Mouse (Mus musculus): ENCODE results near the gene A130010J15Rik. TPM values are rescaled to one million over a fixed set of nuclear protein-coding genes. Genes with fewer than 3 reads are reported as not detected.

Gene A130010J15Rik
- polyA plus RNA-seq, 1 experiment from 2014 or later, result 7.7 TPM

DNA sequence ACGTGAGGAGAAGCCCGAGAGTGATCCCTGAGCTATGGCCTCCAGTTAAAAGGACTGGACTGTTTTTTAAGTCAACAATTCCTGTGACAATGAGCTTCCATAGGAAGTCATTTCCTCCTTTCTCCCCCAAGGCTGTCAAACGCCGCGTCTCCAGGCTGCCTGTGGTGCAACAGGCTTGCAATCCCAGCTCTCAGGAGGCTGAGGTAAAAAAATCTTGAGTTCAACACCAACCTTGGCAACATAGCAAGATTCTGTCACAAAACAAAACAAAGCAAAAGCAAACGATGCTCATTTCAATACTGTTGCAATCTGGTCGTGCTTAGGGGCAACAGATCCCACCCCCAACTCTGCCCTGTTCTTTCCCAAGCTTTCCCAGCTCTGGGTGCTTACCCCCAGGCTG lies 29.8 kb upstream of the A130010J15Rik start:
- Histone ChIP-seq H3K9me3 (replicated peaks) (no peaks in the 10 kb centered on the region), H3K36me3 (no peaks in the 10 kb centered on the region), H3K4me3 (no peak overlapping the region), H3K27ac (no peak overlapping the region), H3K4me1 (no peaks in the 10 kb centered on the region), H3K9ac (no peak overlapping the region), H3K27me3 (replicated peaks) (peaks cover 17% of the 10 kb centered on the region; the same call in 1 of the 2 replicates), H3K4me2 (no peak overlapping the region)
- ATAC-seq, result no peak
- WGBS (ENCODE audit: insufficient replicate concordance), result 39% methylated on average over 7 of the region's 7 CpGs

DNA sequence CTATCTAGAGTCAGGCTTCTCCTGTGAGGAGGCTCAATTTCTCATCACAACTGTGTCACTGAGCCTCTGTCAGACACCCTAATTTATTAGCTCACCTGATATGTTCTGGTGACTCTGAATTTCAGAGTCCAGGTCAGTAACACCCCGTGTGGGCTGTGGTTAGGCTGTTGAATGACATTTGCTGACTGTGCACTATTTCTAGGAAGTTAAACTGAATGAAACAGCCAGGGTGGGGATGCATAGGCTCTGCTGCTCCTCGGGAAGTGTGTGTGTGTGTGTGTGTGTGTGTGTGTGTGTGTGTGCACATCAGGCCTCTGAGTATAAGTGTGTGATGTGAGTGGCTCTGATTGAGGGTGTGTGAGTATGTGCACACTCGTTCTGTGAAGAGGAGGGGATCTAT lies 29.2 kb upstream of the A130010J15Rik start:
- no peaks in the 10 kb centered on the region for H3K36me3 ChIP-seq
- H3K27ac ChIP-seq, result no peak overlapping the region
- 9% methylated on average over 3 of the region's 3 CpGs for WGBS (ENCODE audit: insufficient replicate concordance)
- no peak overlapping the region for H3K9ac ChIP-seq
- peaks cover 17% of the 10 kb centered on the region; the same call in 1 of the 2 replicates for H3K27me3 ChIP-seq (replicated peaks)
- H3K4me1 ChIP-seq, result no peaks in the 10 kb centered on the region
- no peaks in the 10 kb centered on the region for H3K9me3 ChIP-seq (replicated peaks)
- ATAC-seq, result no peak
- no peak overlapping the region for H3K4me2 ChIP-seq
- H3K4me3 ChIP-seq, result no peak overlapping the region

DNA sequence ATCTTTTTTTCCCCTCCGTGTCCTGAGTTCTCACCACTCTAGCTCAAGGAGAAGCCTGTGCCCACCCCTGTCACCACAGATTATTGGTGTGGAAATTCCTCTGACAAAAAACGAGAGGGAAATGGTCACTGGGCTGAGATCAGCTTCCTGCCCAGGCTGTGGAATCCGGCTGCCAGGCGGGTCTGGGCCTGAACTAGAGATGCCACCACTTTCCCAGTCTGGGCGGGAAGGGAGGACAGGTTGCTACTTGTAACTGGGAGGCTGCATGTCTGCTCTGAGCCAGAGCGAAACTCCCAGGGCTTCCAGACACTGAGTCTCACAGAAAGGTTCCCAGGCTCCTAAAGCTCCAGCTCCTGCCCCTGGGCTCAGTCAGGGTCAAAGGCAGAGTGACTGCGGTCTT lies 26.7 kb upstream of the A130010J15Rik start:
- H3K4me2 ChIP-seq, result no peak overlapping the region
- 59% methylated on average over 7 of the region's 7 CpGs for WGBS (ENCODE audit: insufficient replicate concordance)
- no peak overlapping the region for H3K27ac ChIP-seq
- H3K9me3 ChIP-seq (replicated peaks), result no peaks in the 10 kb centered on the region
- no peaks in the 10 kb centered on the region for H3K36me3 ChIP-seq
- ATAC-seq, result no peak
- H3K27me3 ChIP-seq (replicated peaks), result peaks cover 10% of the 10 kb centered on the region; the same call in 1 of the 2 replicates
- no peak overlapping the region for H3K9ac ChIP-seq
- H3K4me1 ChIP-seq, result no peaks in the 10 kb centered on the region
- no peak overlapping the region for H3K4me3 ChIP-seq

DNA sequence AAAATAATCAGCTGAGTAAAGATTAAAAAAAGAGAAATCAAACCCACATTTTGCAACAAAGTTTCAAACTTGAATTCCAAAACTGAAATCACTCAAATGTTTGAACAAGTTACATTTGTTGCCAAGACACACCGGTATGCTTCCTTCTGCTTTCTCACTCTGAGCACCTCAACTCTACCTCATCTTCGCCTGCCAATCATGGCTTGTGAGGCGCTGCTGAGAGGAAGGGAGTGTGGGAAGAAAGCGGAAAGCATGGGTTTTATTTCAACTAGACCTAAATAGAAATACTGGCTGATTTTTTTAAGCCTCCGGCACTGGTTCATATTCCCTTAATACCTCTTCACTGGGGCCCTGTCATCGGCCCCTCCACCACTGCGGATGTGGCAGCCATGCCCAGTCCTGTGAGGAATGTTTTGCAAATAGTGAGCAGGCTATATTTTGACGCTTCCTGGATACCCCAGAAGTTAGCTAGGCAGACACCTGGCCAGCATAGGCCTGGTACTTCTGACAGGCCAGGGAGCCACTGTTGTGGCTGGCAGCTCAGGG lies 25.3 kb upstream of the A130010J15Rik start:
- Histone ChIP-seq H3K4me1 (no peaks in the 10 kb centered on the region), H3K4me2 (no peak overlapping the region), H3K9me3 (replicated peaks) (no peaks in the 10 kb centered on the region), H3K4me3 (no peak overlapping the region), H3K27me3 (replicated peaks) (peaks cover 7% of the 10 kb centered on the region; the same call in 1 of the 2 replicates), H3K27ac (no peak overlapping the region), H3K36me3 (no peaks in the 10 kb centered on the region), H3K9ac (no peak overlapping the region)
- no peak for ATAC-seq
- 60% methylated on average over 8 of the region's 8 CpGs for WGBS (ENCODE audit: insufficient replicate concordance)

DNA sequence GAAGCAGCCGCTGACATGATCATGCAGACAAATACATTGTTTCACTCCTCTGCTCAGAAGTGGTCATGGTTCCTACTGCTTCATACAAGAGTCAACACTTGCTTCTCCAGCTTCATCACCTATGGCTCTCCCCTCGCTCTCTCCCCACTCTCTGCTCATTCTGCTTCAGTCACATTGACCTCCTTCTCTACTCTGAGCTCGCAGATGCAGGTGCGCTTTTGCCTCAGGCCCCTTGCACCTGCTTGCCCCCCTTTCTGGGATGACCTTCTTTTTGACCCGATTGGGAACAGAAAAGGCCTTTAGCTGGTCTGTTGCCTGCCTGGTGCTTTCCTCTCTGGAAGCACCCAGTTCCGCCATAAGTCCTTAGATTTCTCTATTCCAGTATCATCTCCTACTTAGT lies 23.3 kb upstream of the A130010J15Rik start:
- H3K9ac ChIP-seq, result no peak overlapping the region
- H3K36me3 ChIP-seq, result no peaks in the 10 kb centered on the region
- no peaks in the 10 kb centered on the region for H3K4me1 ChIP-seq
- no peak for ATAC-seq
- no peak overlapping the region for H3K4me3 ChIP-seq
- peaks cover 13% of the 10 kb centered on the region for H3K27me3 ChIP-seq (replicated peaks)
- 67% methylated on average over 6 of the region's 6 CpGs for WGBS (ENCODE audit: insufficient replicate concordance)
- H3K4me2 ChIP-seq, result no peak overlapping the region
- H3K9me3 ChIP-seq (replicated peaks), result no peaks in the 10 kb centered on the region
- H3K27ac ChIP-seq, result no peak overlapping the region

DNA sequence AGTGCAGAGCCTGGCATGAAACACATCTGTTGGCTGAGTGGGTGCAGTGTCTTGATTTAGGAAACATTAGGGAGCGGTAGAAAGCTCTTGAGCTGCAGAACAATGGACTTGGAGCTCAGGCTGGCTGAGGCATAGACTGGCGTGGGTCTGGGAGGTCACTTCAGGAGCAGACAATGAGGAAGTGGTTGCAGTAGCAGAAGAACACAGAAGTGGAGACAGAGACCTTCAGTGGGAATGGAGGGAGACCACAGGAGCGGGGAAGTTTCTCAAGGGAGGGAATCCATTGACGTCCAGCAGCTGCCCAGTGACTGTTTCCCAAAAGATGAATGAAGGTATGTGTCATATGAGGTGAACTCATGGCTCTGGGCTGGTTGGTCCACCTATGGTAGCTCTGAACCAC lies 22.7 kb upstream of the A130010J15Rik start:
- H3K4me1 ChIP-seq, result no peaks in the 10 kb centered on the region
- no peak overlapping the region for H3K9ac ChIP-seq
- no peak overlapping the region for H3K4me3 ChIP-seq
- 34% methylated on average over 4 of the region's 4 CpGs for WGBS (ENCODE audit: insufficient replicate concordance)
- H3K36me3 ChIP-seq, result no peaks in the 10 kb centered on the region
- H3K4me2 ChIP-seq, result no peak overlapping the region
- no peak for ATAC-seq
- no peaks in the 10 kb centered on the region for H3K9me3 ChIP-seq (replicated peaks)
- H3K27me3 ChIP-seq (replicated peaks), result peaks cover 10% of the 10 kb centered on the region
- no peak overlapping the region for H3K27ac ChIP-seq

DNA sequence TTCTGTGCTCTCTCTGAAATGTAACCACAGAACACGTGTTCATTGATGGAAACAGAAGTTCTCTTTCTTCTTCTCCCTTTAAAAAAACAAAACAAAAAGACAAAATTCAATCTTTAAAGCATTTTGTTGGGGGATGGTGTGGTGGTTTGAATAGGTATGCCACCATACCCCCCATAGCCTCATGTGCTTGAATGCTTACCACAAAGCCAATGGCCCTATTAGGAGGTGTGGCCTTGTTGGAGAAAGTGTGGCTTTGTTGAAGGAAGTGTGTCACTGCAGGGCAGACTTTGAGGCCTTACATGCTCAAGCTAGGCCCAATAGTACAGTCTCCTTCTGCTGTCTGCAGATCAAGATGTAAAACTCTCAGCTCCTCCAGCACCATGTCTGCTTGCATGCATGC lies 21.4 kb upstream of the A130010J15Rik start:
- Histone ChIP-seq H3K9ac (no peak overlapping the region), H3K4me3 (no peak overlapping the region), H3K4me2 (no peak overlapping the region), H3K27ac (no peak overlapping the region), H3K36me3 (no peaks in the 10 kb centered on the region), H3K4me1 (no peaks in the 10 kb centered on the region), H3K9me3 (replicated peaks) (no peaks in the 10 kb centered on the region), H3K27me3 (replicated peaks) (peaks cover 22% of the 10 kb centered on the region)
- no peak for ATAC-seq
- WGBS (ENCODE audit: insufficient replicate concordance), result 45% methylated on average over 1 of the region's 1 CpGs

DNA sequence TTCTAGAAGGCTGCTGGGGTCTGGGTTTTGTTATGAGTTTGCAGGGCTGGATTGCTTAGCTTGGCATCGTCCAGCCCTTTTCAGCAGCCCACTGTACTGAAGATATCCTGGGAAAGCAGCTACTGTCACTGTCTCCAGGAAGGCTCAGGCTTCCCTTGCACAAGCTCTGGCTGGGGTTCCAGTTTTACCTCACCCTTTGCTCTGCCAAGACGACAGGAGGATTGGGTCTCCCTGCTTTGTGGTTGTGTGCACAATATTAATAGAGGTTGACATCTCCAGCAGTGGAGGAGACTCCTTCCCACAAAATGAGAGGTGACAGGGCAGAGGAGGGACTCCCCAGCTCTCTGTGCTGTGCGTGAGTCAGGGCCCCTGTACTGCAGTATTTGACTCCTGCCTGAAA lies 18.6 kb upstream of the A130010J15Rik start:
- Histone ChIP-seq H3K4me1 (peaks cover 12% of the 10 kb centered on the region), H3K4me3 (no peak overlapping the region), H3K9ac (no peak overlapping the region), H3K27ac (no peak overlapping the region), H3K9me3 (replicated peaks) (no peaks in the 10 kb centered on the region), H3K27me3 (replicated peaks) (peaks cover 50% of the 10 kb centered on the region), H3K36me3 (no peaks in the 10 kb centered on the region), H3K4me2 (no peak overlapping the region)
- WGBS (ENCODE audit: insufficient replicate concordance), result 54% methylated on average over 3 of the region's 3 CpGs
- no peak for ATAC-seq

DNA sequence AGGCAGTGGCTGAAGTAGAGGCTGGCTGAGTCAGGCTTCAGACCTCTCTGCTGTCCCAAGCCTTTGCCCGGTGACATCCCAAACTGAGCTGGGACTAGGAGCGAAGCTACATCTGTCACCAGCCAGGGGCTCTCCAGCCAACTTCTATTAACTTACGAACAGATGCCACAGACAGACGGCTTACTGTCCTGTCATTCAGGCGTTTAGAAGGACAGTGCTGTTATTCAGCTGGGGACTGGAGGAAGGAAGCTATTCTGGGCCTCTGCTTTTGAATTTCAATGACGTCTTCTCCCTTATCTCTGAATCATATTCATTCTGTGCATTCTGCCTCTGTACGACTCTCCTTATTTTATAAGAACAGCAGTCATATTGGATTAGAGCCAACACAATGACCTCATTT lies 16.7 kb upstream of the A130010J15Rik start:
- no peak for ATAC-seq
- 36% methylated on average over 7 of the region's 7 CpGs for WGBS (ENCODE audit: insufficient replicate concordance)
- no peak overlapping the region for H3K4me2 ChIP-seq

DNA sequence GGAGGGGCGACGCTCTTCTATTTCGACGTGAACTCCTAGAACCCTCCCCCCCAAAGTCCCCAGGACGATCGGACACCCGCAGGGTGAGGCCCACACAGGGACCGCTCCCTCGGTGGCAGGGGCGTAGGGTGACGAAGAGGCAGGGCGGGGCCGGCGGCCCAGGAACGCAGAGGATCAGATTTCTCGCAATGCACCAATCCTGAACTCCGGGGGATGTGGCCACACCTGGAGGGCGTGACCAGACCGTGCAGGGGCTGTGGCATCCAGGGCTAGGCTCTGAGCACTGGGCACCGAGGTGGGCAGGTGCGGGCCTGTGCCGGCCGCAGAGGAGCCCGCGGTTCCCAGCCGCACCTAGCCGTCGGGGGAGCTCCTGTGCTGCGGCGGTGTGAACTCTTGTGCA lies 15.0 kb upstream of the A130010J15Rik start, which contains the start of gene Irf6:
Gene Irf6 (plus strand): TSS at position 240 of the 400 bp plus-strand sequence.
- 7% methylated on average over 30 of the region's 30 CpGs for WGBS (ENCODE audit: insufficient replicate concordance)
- H3K27ac ChIP-seq, result no peak within 1 kb of the TSS
- H3K4me1 ChIP-seq, result peaks cover 28% of the 10 kb centered on the region
- peak within 1 kb of the TSS; percentile 62 for H3K4me2 ChIP-seq
- ATAC-seq, result peak; percentile 83
- no peaks in the 10 kb centered on the region for H3K36me3 ChIP-seq
- H3K9ac ChIP-seq, result 0 out of 2 replicates have a peak within 1 kb of the TSS, but pooled peaks have one; percentile 12
- H3K9me3 ChIP-seq (replicated peaks), result no peaks in the 10 kb centered on the region
- peak within 1 kb of the TSS; percentile 41 for H3K4me3 ChIP-seq
- peaks cover 62% of the 10 kb centered on the region for H3K27me3 ChIP-seq (replicated peaks)

More for the DNA sequence above, 16.7 kb upstream of the A130010J15Rik start:
- peaks cover 16% of the 10 kb centered on the region for H3K4me1 ChIP-seq
- H3K36me3 ChIP-seq, result no peaks in the 10 kb centered on the region
- peaks cover 62% of the 10 kb centered on the region for H3K27me3 ChIP-seq (replicated peaks)
- H3K4me3 ChIP-seq, result no peak overlapping the region
- no peaks in the 10 kb centered on the region for H3K9me3 ChIP-seq (replicated peaks)
- no peak overlapping the region for H3K27ac ChIP-seq
- no peak overlapping the region for H3K9ac ChIP-seq

DNA sequence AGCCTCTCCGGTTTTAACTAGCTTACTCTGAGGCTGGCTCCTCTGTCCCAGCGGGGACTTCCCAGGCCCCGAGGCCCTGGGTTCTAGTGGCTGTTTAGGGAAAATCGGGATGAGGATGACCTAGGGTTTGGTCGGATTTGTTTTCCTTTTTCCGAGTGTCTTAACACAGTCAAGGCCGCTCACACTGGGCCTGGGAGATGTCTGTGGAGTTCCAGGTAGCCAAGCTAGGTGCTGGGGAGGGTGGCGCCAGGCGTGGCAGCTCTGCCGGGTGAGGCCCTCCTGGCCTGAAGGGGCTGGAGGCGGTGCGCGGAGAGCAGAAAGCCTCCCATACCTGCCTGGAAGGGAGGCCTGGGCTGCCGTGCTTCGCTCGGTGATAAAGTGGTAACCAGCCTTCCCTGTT lies 14.3 kb upstream of the A130010J15Rik start:
- peaks cover 62% of the 10 kb centered on the region for H3K27me3 ChIP-seq (replicated peaks)
- no peak for ATAC-seq

DNA sequence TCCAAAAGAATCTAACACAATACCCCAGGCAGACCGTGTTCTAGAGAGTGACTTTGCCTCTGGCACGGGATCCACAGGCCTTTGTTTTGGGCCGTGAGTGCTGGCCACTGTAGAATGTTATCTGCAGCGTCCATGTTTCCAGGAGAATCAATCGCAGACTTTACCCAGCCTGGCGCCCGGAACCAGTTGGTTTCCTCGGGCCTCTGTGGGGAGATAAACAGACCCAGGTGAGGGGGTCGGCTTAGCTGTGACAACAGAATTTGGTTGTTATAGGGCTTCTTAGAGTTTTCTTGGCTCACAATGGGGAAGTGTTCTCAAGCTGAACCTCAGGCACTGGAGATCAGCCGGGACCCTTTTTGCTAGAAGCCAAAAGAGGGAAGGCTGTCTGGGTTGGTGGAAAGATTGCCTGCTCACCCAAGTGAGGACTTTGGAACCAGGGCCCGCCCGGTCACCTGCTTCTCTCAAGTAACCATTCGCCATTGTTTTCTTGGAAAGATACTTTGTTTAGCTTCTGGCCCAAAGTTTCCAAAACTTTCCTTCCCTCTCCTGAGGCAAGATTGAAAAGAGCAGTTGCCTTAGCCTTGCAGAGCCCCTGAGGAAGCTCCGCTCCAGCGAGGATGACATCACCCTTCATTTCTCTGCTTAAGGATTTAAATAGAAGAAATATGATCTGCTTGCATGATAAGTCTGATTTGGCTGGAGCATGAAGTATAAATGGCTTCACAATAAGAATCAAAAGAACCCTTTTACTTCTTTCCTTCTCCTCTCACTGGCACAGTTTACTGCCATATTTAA lies 11.3 kb upstream of the A130010J15Rik start:
- peak overlapping the region; percentile 28 for H3K27ac ChIP-seq
- WGBS (ENCODE audit: insufficient replicate concordance), result 29% methylated on average over 15 of the region's 15 CpGs
- H3K4me3 ChIP-seq, result no peak overlapping the region
- peaks cover 47% of the 10 kb centered on the region for H3K4me1 ChIP-seq
- H3K9me3 ChIP-seq (replicated peaks), result no peaks in the 10 kb centered on the region
- no peak for ATAC-seq
- H3K4me2 ChIP-seq, result peak overlapping the region; percentile 14
- H3K27me3 ChIP-seq (replicated peaks), result peaks cover 39% of the 10 kb centered on the region
- H3K9ac ChIP-seq, result no peak overlapping the region
- no peaks in the 10 kb centered on the region for H3K36me3 ChIP-seq

More for the DNA sequence above, 14.3 kb upstream of the A130010J15Rik start:
- no peaks in the 10 kb centered on the region for H3K36me3 ChIP-seq
- H3K4me2 ChIP-seq, result peak overlapping the region; percentile 62
- 40% methylated on average over 16 of the region's 16 CpGs for WGBS (ENCODE audit: insufficient replicate concordance)
- peak overlapping the region; percentile 41 for H3K4me3 ChIP-seq
- no peak overlapping the region for H3K27ac ChIP-seq
- 0 out of 2 replicates have a peak overlapping the region, but pooled peaks have one; percentile 12 for H3K9ac ChIP-seq
- no peaks in the 10 kb centered on the region for H3K9me3 ChIP-seq (replicated peaks)
- peaks cover 28% of the 10 kb centered on the region for H3K4me1 ChIP-seq
